Mouse (Mus musculus): Measurements from ENCODE around the gene Tm7sf3.
"Not testable (repeated sequence)": the region's sequence is repeated elsewhere in the genome, so short reads cannot be mapped to it uniquely, and the experiment has no call there.

Gene Tm7sf3

DNA sequence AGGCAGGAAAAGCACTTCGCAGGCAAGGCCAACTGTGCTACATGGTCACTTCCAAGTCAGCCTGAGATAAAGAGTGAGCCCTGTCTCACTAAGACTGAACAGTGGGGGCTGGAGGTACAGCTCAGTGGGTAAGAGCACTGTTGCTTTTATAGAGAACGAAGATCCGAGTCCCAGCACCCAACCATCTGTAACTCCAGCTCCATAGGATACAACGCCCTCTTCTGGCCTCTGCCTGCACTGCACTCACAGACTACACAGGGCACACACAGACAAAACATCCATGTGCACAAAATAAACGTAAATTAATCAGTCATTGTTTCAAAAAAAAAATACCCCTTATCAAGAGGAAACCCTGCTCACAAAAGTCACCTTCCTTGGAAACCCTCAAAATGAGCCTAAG, 28.7 kb downstream of the Tm7sf3 start:
- in situ Hi-C loops (cut with MboI), result no loop called here

- in situ Hi-C loops (cut with MboI), result no loop called here
These were observed 29.9 kb downstream of the Tm7sf3 start for GRCm38 (mm10) chr6:146612736-146613135.

- in situ Hi-C loops (cut with MboI), result no loop called here
These were observed 30.7 kb downstream of the Tm7sf3 start for GRCm38 (mm10) chr6:146611897-146612296.

- in situ Hi-C loops (cut with MboI), result no loop called here
These were observed 31.2 kb downstream of the Tm7sf3 start for GRCm38 (mm10) chr6:146611385-146611784.

GRCm38 (mm10) chr6:146603651-146604050, 39.0 kb downstream of the Tm7sf3 start:
- in situ Hi-C loops (cut with MboI), result no loop called here

DNA sequence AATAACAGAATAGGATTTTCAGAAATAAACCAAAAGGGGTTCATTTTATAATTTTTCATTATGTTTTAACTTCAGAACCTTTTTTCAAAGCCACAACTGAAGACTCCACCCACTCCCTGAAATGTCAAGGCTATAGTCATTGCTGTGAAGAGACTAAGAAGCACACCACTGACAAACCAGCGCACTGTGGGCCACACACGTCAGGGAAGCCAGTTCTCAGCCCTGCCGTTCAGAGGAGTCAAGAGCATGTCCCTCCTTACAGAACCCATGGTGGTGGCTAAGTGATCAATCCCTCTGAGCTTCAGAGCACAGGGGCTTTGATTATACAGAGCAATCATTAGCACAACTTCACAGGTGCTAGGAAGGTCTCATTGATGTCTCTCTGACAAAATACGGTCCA, 40.0 kb downstream of the Tm7sf3 start:
- in situ Hi-C loops (cut with MboI), result no loop called here

DNA sequence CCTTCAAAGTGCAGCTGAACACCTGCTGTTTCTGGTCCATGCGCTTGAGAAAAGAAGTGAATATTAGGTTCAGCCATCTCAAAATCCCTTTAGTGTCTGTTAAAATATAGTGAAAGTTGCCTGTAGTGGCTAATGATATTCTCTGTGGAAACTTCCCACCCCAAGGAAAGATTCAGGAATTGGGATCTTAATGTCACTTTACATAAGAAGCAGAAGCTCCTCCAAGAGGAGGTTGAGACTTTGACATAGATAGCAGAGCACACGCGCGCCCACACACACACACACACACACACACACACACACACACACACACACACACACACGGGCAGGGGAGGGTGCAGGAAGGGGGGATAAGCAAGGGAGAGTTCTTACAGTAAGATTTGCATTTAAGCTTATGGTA, 57.5 kb downstream of the Tm7sf3 start:
- in situ Hi-C loops (cut with MboI), result no loop called here

DNA sequence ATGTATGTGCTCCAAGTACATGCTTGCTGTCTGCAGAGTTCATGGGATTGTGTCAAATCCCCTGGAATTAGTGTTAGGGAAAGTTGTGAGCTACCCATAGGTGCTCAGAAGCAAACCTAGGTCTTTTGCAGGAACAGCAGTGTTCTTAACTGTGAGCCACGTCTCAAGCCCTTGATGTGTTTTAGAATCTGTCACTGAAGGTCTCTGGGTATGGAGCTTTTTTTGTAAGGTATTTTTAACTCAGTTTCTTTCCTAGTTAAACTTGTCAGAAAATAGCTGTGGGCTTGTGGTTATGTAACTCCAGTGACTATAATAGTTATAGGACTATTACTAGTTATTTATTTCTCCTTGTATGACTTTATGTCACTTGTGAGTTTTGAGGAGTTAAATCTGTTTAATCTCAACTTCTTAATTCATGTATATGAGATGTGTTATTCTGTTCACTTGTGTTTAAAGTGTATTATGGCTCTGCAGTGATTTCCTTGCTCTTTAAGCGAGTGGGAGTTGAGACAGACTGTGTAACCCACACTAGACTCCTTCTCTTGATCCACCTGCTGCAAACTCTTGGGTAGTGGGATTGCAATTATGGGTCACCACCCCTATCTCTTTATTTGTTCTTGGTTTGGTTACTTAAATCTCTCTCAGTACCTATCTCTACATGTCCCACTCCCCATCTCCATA, 59.1 kb downstream of the Tm7sf3 start:
- in situ Hi-C loops (cut with MboI), result no loop called here

- in situ Hi-C loops (cut with MboI), result no loop called here
These were observed 62.2 kb downstream of the Tm7sf3 start for GRCm38 (mm10) chr6:146580381-146580926.

DNA sequence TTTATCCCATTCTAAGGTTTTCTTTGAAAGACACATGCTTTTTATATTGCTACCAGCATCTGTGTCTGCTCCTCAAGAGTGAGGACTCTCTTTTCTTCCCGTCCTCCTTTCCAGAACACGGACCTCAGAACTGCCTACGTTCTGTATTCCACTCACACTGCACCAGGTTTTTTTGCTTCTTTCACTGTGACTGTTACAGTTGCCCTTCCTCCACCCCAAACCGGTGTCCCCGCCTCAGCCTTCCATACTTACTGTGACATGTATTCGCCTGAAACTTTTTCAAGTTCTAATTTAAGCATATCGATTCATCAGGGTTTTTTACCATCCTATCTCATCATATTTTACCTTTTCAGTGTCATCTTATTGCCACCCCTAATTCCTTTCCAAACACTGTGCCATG, 64.0 kb downstream of the Tm7sf3 start:
- in situ Hi-C loops (cut with MboI), result no loop called here

DNA sequence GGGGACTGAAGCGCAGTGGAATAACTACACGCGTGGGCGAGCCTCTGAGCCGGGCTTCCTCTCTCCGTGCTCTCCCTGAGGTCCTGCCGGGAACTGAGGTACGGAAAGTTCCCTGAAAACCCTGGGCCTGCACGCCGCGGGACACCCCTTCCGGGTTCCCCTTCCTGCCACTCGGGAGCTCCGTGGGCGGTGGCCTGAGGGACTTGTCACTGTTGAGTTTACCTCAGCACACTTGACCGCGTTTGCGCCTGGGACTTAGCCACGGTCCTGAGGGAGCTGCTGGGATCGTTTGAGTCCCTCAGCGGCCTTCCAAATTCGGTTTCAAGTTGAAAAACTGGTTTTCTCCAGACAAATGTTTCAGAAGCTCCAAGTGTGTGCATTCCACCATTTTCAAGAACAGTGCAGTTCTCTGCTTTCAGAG, 64.5 kb downstream of the Tm7sf3 start:
- in situ Hi-C loops (cut with MboI), result no loop called here

- in situ Hi-C loops (cut with MboI), result no loop called here
These were observed 65.1 kb downstream of the Tm7sf3 start, which contains the start of gene Ints13 for GRCm38 (mm10) chr6:146577310-146578109. Ints13 (minus strand) TSS chr6:146577835.

DNA sequence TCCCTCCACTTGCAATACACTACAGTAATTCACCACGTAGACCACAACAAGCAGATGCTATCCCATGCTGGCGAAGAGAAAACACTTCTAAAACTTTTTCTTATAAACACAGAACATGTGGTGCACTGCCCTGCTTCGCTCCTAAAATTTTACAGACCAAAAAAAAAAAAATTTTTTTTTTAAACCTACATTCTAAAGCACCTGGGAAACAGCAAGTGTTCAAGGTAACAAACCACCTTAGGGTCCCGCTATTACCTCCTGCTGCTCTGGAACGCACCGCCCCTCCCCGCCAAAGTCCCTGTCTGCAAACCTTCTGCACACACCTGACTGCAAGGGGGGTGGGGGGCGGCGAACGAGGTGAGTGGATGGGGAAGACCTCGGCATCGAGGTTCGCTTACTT, 65.7 kb downstream of the Tm7sf3 start, which contains the start of gene Fgfr1op2:
Fgfr1op2 (plus strand) TSS at position 301 of the 400 bp plus-strand sequence.
- in situ Hi-C loops (cut with MboI), result no loop called here

DNA sequence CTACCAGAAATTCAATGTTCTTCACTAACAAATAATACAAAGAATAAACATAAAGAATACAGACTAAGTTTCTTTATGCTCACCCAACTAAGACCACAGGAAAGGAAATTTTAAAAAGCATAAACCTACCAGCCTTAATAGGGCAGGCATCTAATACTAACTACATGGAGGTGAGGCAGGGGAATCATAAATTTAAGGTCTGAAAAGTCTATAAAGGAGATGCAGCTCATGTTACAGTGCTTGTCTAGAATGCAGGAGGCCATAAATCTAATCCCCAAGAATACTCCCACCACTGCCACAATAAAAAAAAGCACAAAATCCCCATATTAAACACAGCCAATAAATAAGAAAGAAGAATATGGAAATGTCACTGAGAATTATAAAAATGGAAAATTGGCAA, 70.6 kb downstream of the Tm7sf3 start:
- in situ Hi-C loops (cut with MboI), result no loop called here

DNA sequence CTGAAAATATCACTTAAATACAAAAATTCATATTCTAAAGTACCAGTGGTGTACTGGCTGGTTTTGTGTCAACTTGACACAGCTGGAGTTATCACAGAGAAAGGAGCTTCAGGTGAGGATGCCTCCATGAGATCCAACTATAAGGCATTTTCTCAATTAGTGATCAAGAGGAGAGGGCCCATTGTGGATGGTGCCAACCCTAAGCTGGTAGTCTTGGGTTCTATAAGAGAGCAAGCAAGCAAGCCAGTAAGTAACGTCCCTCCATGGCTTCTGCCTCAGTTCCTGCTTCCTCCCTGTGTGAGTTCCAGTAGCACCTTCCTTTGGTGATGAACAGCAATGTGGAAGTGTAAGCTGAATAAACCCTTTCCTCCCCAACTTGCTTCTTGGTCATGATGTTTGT, 80.2 kb downstream of the Tm7sf3 start:
- in situ Hi-C loops (cut with MboI), result not testable (repeated sequence)
